Mouse (Mus musculus) liver, postnatal 0 days (tissue): Measurements from ENCODE around the gene Taf13.

Experiments used
- CTCF ChIP-seq: sonication (generic); IDR thresholded peaks from 2 replicates; pipeline ENCODE4 v1.5.1; 2016; ENCODE audit warnings: antibody characterized with exemption, low read depth
- EP300 ChIP-seq: IDR thresholded peaks from 2 replicates; pipeline ENCODE4 v1.6.1; 2016; ENCODE audit warnings: antibody characterized with exemption, low read depth, mild to moderate bottlenecking

- TF ChIP-seq CTCF (no peak), EP300 (no peak)
Measured at GRCm38 (mm10) chr3:108574018-108574417, 2.5 kb downstream of the Taf13 start.
